Mouse (Mus musculus) spleen, postnatal 10 days (tissue): Measurements from ENCODE around the gene Olfm1.
A peak's percentile ranks its signal among the peaks of the same experiment; 100 is the strongest.

Experiments used
- DNase-seq, 2 experiments: peaks; one replicate each; pipeline ENCODE4 v3.0.0; 2021 to 2022; ENCODE audit warnings: low spot score in 2 of 2

Gene Olfm1

GRCm38 (mm10) chr2:28235129-28235528, 42.3 kb downstream of the Olfm1 start:
- DNase-seq = no peak

GRCm38 (mm10) chr2:28236447-28236846, 43.7 kb downstream of the Olfm1 start:
- DNase-seq = no peak

GRCm38 (mm10) chr2:28239616-28240015, 46.8 kb downstream of the Olfm1 start:
- no peak for DNase-seq

- DNase-seq = no peak
Measured at GRCm38 (mm10) chr2:28240920-28241319, 48.1 kb downstream of the Olfm1 start.

GRCm38 (mm10) chr2:28241520-28242221, 48.9 kb downstream of the Olfm1 start:
- no peak for DNase-seq

GRCm38 (mm10) chr2:28242222-28242543, 49.4 kb downstream of the Olfm1 start:
- DNase-seq = peak in 1 of 2 experiments; percentile 18

GRCm38 (mm10) chr2:28244667-28245395, 52.0 kb downstream of the Olfm1 start:
- DNase-seq = no peak

GRCm38 (mm10) chr2:28246110-28246653, 53.4 kb downstream of the Olfm1 start:
- DNase-seq = no peak

GRCm38 (mm10) chr2:28247098-28247497, 54.3 kb downstream of the Olfm1 start:
- DNase-seq = no peak

- DNase-seq = no peak
Measured at GRCm38 (mm10) chr2:28252554-28252953, 59.8 kb downstream of the Olfm1 start.

GRCm38 (mm10) chr2:28256029-28256428, 63.2 kb downstream of the Olfm1 start:
- no peak for DNase-seq

- DNase-seq = no peak
Measured at GRCm38 (mm10) chr2:28261438-28261837, 68.6 kb downstream of the Olfm1 start.

GRCm38 (mm10) chr2:28267776-28268275, 75.0 kb downstream of the Olfm1 start:
- DNase-seq = no peak

- no peak for DNase-seq
Measured at GRCm38 (mm10) chr2:28270561-28270960, 77.8 kb downstream of the Olfm1 start.

- no peak for DNase-seq
Measured at GRCm38 (mm10) chr2:28272218-28272965, 79.6 kb downstream of the Olfm1 start.

- no peak for DNase-seq
Measured at GRCm38 (mm10) chr2:28274006-28274405, 81.2 kb downstream of the Olfm1 start.

- DNase-seq = no peak
Measured at GRCm38 (mm10) chr2:28275345-28275744, 82.6 kb downstream of the Olfm1 start.

- peak; percentile 8 to 70 for DNase-seq
Measured at GRCm38 (mm10) chr2:28278150-28278549, 85.4 kb downstream of the Olfm1 start.

- no peak for DNase-seq
Measured at GRCm38 (mm10) chr2:28278853-28279252, 86.1 kb downstream of the Olfm1 start.
